Mouse (Mus musculus) lung, embryonic 16.5 days (tissue): ENCODE results near the gene Hephl1. TPM values are rescaled to one million over a fixed set of nuclear protein-coding genes. Genes with fewer than 3 reads are reported as not detected.

Experiments
- ATAC-seq: fragments of 200-750 bp; cut with Nextera tagmentation; 2 replicates; pipeline ENCODE4 v1.8.0; 2017; ENCODE audit warnings: low read depth, mild to moderate bottlenecking, moderate library complexity
- H3K27ac ChIP-seq: fragments of 300-500 bp; sonication (generic); 2 replicates; pipeline ENCODE4 v1.5.1; 2014; ENCODE audit warnings: mild to moderate bottlenecking, control low read depth, low read length
- H3K27me3 ChIP-seq: fragments of 300-500 bp; sonication (generic); 2 replicates; pipeline ENCODE4 v1.6.1; 2014; ENCODE audit warnings: low read depth, low read length, mixed read lengths; ENCODE audit not compliant: control insufficient read depth, insufficient read depth
- H3K36me3 ChIP-seq: fragments of 300-500 bp; sonication (generic); 2 replicates; pipeline ENCODE4 v1.6.1; 2014; ENCODE audit warnings: low read length; ENCODE audit not compliant: control insufficient read depth, insufficient read depth
- H3K4me1 ChIP-seq: fragments of 300-500 bp; sonication (generic); replicated peaks from 2 replicates; pipeline ENCODE4 v1.6.1; 2014; ENCODE audit warnings: low read length, mixed read lengths; ENCODE audit not compliant: control insufficient read depth, insufficient read depth
- H3K4me2 ChIP-seq: fragments of 300-500 bp; sonication (generic); 2 replicates; pipeline ENCODE4 v1.6.1; 2014; ENCODE audit warnings: low read depth, low read length, control low read depth
- H3K4me3 ChIP-seq: fragments of 300-500 bp; sonication (generic); 2 replicates; pipeline ENCODE4 v1.5.1; 2014; ENCODE audit warnings: mild to moderate bottlenecking, low read length, control low read depth
- H3K9ac ChIP-seq: fragments of 300-500 bp; sonication (generic); 2 replicates; pipeline ENCODE4 v1.6.1; 2014; ENCODE audit warnings: low read length, control low read depth
- H3K9me3 ChIP-seq: fragments of 300-500 bp; sonication (generic); 2 replicates; pipeline ENCODE4 v1.6.1; 2016; ENCODE audit warnings: low read length; ENCODE audit not compliant: control insufficient read depth
- WGBS: fragments of 180-500 bp; shearing (Covaris S2); extraction: QIAGEN DNeasy Blood & Tissue Kit; methylation state at CpG from one replicate; pipeline ENCODE4 v1.1.7; 2014; 5-methylcytosine and 5-hydroxymethylcytosine counted together
- polyA plus RNA-seq: library from polyadenylated mRNA; unstranded; fragments of >200 nt; fragmentation: Nextera tagmentation; extraction: Ambion mirVana; gene quantifications from 2 replicates; pipeline ENCODE4 v1.2.1, GENCODE M21; 2015

The Hephl1 gene
- polyA plus RNA-seq, 1 experiment from 2014 or later, result not detected

DNA sequence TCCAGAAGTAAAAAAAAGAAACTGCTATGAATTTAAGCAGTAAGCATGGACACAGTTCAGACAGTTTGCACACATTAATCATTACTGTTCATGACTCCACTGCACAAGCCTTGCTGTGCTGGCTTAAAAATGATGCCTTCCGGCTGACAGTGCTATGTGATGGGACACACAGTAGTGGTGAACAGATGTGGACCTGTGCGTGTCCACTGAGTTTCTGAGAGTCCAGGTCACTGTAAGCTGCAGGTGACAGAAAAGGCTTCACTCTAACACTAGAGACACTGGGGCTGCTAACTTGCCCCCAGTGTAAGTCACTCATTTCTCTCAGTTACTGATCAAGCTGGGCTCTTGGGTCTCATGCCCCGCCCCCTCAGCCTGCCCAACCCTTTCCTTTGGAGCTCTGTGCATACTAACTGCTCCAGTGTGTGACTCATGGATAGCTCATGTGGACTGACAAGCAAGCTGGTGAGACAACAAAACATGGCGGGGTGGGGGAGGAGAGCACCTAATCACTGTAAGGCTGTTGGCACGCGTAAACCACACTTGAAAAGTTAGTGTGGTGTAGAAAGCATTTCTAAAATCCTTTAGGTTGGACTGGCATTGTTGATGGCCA lies 43.1 kb downstream of the Hephl1 start:
- H3K9ac ChIP-seq, result no peak overlapping the region
- 57% methylated on average over 6 of the region's 6 CpGs for WGBS
- no peak overlapping the region for H3K4me2 ChIP-seq
- H3K27ac ChIP-seq, result no peak overlapping the region
- peaks cover 3% of the 10 kb centered on the region; the same call in 1 of the 2 replicates for H3K4me1 ChIP-seq
- H3K9me3 ChIP-seq, result no peaks in the 10 kb centered on the region
- no peaks in the 10 kb centered on the region for H3K27me3 ChIP-seq
- H3K36me3 ChIP-seq, result no peaks in the 10 kb centered on the region
- no peak overlapping the region for H3K4me3 ChIP-seq
- peak; percentile 85 for ATAC-seq

DNA sequence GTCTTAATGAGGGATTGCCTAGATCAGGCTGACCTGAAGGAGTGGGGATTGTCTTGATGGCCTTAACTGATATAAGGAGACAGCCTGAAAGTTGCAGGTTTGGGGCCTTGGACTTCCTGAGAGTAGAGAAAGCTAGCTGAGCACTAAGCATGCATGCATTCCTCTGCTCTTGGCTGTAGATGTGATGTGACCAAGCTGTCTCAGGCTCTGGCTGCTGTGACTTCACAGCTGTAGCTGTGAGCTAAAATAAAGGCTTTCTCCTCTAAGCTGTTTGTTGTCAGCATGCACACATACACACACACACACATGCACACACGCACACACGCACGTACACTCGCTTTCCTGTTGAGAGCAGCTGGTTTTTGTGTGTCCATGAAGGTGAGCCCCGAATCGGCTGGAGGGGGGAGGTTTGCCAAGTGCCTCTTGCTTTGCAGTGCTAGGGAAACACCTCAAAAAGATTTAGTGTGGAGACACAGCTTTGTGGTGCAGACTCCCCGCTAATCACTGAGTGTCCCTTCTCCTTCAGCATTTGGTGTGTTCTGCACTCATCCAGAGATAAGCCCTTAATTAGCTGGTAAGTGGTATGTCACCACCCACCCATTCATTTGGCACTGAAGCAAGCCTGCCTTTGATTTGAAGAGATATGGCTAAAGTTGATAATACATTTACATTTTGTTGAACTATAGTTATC lies 43.8 kb downstream of the Hephl1 start:
- Histone ChIP-seq H3K27me3 (no peaks in the 10 kb centered on the region), H3K36me3 (no peaks in the 10 kb centered on the region), H3K27ac (no peak overlapping the region), H3K4me1 (peaks cover 3% of the 10 kb centered on the region; the same call in 1 of the 2 replicates), H3K4me2 (no peak overlapping the region), H3K9me3 (no peaks in the 10 kb centered on the region), H3K4me3 (no peak overlapping the region), H3K9ac (no peak overlapping the region)
- WGBS, result 51% methylated on average over 7 of the region's 7 CpGs
- ATAC-seq, result peak; percentile 70

DNA sequence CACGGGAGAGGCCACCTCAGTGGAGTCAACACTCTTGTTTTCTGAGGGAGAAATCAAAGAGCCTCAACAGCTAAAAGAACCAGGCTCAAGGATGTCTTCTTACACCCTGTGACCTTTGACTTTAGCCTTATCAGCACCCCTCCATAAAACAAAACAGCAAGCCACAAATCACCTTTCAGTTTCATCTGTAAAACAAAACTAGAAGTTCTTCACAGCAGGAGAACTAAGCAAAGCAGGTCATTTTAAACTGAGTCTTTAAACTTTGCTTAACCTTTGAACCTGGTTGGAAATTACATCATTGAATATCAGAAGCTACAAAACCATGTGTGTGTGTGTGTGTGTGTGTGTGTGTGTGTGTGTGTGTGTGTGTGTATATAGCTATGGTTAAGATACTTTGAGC lies 47.7 kb downstream of the Hephl1 start:
- Histone ChIP-seq H3K27ac (no peak overlapping the region), H3K4me3 (no peak overlapping the region), H3K9ac (no peak overlapping the region), H3K9me3 (no peaks in the 10 kb centered on the region), H3K36me3 (no peaks in the 10 kb centered on the region), H3K27me3 (no peaks in the 10 kb centered on the region), H3K4me1 (peaks cover 3% of the 10 kb centered on the region; the same call in 1 of the 2 replicates), H3K4me2 (no peak overlapping the region)
- no peak for ATAC-seq
- 6% methylated on average over 1 of the region's 1 CpGs for WGBS

DNA sequence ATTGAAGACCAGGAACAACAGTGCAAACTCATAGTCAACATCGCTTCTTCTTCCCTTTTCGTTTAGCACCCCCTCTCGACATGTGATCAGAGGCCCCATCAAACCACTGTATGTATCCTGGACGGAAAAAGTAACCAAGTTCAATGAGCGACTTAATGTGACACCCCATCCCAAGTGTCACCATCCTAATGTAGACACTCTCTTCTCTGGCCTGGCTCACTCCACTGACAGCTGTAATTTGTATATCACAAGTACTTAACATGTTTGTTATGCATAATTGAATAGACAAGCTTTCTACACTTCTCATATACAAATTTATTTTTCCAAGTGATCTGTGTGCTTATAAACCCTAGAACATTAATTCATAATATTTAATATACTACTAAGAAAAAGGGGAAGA lies 51.1 kb downstream of the Hephl1 start:
- Histone ChIP-seq H3K4me3 (no peak overlapping the region), H3K4me2 (no peak overlapping the region), H3K9me3 (no peaks in the 10 kb centered on the region), H3K27ac (no peak overlapping the region), H3K36me3 (no peaks in the 10 kb centered on the region), H3K4me1 (no peaks in the 10 kb centered on the region), H3K27me3 (no peaks in the 10 kb centered on the region), H3K9ac (no peak overlapping the region)
- ATAC-seq, result peak; percentile 87
- WGBS, result 60% methylated on average over 5 of the region's 5 CpGs

DNA sequence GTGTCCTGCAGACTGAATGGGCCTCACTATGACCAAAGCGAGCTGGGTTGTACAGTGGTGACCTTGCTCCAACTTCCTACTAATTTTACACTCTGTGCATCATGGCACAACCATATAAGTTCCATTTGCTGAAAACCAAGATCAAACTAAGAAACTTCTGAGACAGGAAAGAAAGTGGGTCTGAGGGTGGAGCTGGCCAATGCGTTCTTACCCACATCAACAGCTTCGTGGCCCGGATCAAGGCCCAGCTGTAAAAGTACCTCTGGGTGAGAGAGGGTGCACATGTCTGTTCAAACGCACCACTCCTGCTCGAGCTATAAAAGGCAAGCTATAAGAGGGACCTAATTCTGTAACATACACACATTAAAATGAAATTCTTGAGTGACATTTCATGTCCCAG lies 51.9 kb downstream of the Hephl1 start:
- no peak overlapping the region for H3K9ac ChIP-seq
- no peaks in the 10 kb centered on the region for H3K4me1 ChIP-seq
- no peaks in the 10 kb centered on the region for H3K9me3 ChIP-seq
- ATAC-seq, result no peak
- no peaks in the 10 kb centered on the region for H3K36me3 ChIP-seq
- H3K27ac ChIP-seq, result no peak overlapping the region
- no peak overlapping the region for H3K4me2 ChIP-seq
- H3K27me3 ChIP-seq, result no peaks in the 10 kb centered on the region
- H3K4me3 ChIP-seq, result no peak overlapping the region
- WGBS, result 86% methylated on average over 6 of the region's 6 CpGs

DNA sequence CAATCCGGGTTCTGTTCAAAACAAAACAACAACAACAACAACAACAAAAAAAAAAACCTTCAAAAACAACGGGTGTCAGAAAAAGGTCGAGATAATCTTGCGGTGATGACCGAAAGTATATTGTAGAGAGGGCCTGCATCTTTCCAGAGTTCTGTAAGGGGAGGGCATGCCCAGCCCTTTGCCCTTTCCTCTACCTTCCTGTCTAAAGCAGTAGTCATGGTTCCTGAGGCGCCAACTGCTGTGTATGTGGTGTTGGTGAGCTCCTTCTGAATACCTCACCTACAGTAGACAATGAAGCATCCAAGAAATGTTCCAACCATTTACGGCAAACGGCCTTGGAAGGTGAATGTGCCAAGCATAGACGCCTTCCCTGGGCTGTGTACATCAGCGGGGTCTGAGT lies 66.2 kb downstream of the Hephl1 start:
- Histone ChIP-seq H3K27me3 (no peaks in the 10 kb centered on the region), H3K36me3 (no peaks in the 10 kb centered on the region), H3K9ac (peak overlapping the region; percentile 90), H3K4me2 (peak overlapping the region; percentile 95), H3K9me3 (no peaks in the 10 kb centered on the region), H3K27ac (peak overlapping the region; percentile 88), H3K4me1 (peaks cover 13% of the 10 kb centered on the region), H3K4me3 (peak overlapping the region; percentile 86)
- ATAC-seq, result no peak
- whole genome bisulfite sequencing, result 36% methylated on average over 10 of the region's 10 CpGs

DNA sequence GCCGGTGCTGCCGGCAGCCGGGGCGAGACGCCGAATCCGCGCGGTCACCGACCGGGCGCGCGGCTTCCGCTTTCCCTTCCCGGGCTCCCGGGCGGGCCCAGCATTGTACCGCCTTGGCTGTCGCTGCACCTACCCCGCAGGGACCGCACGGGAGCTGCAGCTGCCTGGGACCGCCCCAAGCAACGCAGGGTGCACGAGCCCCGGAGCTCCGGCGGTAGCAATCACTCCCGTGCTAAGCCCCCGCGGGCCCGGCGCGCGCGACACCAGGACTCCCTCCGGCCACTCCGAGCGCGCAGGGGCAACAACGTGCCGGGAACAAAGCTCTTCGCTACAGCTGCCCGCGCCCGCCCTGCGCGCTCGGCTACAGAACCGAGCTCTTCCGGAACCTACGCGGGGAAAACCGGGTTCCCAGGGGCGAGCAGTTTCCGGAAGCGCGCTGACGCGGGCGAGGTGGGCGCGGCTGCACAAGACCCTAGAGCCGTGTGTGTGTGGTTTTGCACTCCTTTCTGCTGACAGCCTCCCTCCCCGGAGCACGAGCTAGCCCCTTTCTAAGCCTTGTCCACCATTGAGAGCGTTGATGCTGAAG lies 66.7 kb downstream of the Hephl1 start, which contains the start of gene Panx1:
Gene Panx1 (minus strand): TSS at position 395 of the 586 bp plus-strand sequence.
- Histone ChIP-seq H3K36me3 (no peaks in the 10 kb centered on the region), H3K4me1 (peaks cover 13% of the 10 kb centered on the region), H3K9ac (peak within 1 kb of the TSS; percentile 90), H3K27me3 (no peaks in the 10 kb centered on the region), H3K27ac (peak within 1 kb of the TSS; percentile 88), H3K4me2 (peak within 1 kb of the TSS; percentile 95), H3K9me3 (no peaks in the 10 kb centered on the region), H3K4me3 (peak within 1 kb of the TSS; percentile 86)
- WGBS, result under 1% methylated on average over 62 of the region's 68 CpGs
- peak; percentile 86 for ATAC-seq

DNA sequence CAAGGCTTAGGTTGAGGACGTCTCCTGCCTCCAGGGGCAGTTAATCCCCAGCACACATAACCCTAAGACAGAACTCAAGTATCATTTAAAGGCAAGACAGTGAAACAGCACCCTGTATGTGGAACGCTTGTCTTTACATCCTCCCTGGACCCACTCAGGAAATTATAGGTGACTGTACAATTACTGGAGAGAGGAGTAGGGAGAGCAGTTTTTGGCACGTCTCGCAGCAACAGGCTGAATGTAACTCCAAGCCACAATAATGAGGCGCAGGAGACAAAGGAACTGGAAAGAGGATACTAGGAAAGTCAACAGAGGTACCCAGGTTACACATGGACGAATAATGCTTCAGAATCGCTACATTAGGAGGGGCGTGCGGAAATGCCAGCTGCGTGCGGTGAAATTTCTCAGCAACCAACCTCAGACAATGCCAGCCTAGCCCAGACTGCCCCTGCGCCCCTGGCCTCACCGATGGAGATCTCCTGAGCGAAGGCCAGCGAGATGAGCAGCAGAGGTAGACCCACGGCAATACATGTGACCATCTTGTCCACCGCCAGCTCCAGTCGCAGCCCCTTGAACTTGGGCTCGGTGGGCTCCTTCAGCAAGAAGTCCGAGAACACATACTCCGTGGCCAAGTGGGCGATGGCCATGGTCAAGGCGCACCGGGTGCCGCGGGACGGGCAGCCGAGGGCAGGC lies 67.4 kb downstream of the Hephl1 start:
- Histone ChIP-seq H3K27me3 (no peaks in the 10 kb centered on the region), H3K27ac (peak overlapping the region; percentile 88), H3K9ac (peak overlapping the region; percentile 90), H3K4me1 (peaks cover 13% of the 10 kb centered on the region), H3K9me3 (no peaks in the 10 kb centered on the region), H3K36me3 (no peaks in the 10 kb centered on the region), H3K4me2 (peak overlapping the region; percentile 95), H3K4me3 (peak overlapping the region; percentile 86)
- ATAC-seq, result peak; percentile 29
- 2% methylated on average over 24 of the region's 28 CpGs for WGBS

DNA sequence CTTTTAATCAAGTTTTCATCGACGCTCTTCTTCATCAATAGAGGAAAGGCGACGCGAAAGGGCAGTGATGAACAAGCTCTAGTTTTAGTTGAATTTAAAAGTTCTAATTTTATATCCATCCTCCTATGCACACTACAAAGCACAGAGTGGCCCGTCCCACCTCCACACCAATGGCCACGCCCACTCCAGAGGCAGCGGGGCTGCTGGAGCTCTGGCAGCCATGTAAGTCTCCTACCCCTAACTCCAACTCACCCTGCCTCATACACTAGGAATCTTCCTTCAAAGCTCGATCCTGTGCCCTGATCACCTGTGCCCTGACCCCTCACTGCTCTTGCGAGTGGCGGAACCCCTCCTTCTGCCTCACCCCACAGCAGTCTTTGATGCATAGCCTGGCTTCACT lies 70.4 kb downstream of the Hephl1 start:
- H3K9me3 ChIP-seq, result no peaks in the 10 kb centered on the region
- ATAC-seq, result no peak
- no peak overlapping the region for H3K27ac ChIP-seq
- H3K9ac ChIP-seq, result no peak overlapping the region
- H3K4me3 ChIP-seq, result no peak overlapping the region
- 87% methylated on average over 11 of the region's 11 CpGs for WGBS
- H3K4me2 ChIP-seq, result no peak overlapping the region
- peaks cover 13% of the 10 kb centered on the region for H3K4me1 ChIP-seq
- H3K27me3 ChIP-seq, result no peaks in the 10 kb centered on the region
- no peaks in the 10 kb centered on the region for H3K36me3 ChIP-seq
